Mouse (Mus musculus): ENCODE measurements around the gene Rxra. TPM values are rescaled to one million over a fixed set of nuclear protein-coding genes. Genes with fewer than 3 reads are reported as not detected.

The Rxra gene
- polyA plus RNA-seq, 1 experiment = 44.9 TPM

DNA sequence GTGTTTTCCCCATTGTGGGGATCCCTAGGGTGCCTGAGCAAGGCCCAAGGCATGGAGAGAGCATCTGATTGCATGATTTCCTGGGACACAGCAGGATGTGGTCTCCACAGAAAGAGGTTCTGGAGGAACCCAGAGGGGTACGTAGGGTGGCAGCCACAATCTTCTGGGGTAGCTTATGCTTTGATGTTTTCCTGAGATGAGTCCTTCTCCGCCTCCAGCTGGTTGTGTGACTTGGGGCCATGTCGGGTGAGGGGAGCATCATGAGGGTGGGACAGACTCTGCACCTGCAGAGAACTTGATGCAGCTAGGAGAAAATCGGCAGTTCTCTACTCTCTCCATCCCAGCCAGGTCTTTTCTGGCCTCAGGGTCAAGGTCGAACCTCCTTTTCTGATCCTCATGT is 36.4 kb downstream of the Rxra start:
- H3K36me3 ChIP-seq (ENCODE audit: control insufficient read depth, insufficient read depth, low read length) = no peaks in the 10 kb centered on the region
- no peaks in the 10 kb centered on the region for H3K4me1 ChIP-seq (ENCODE audit: control insufficient read depth, insufficient read depth, insufficient read length)
- WGBS = 73% methylated on average over 5 of the region's 5 CpGs
- DNase-seq (ENCODE audit: low read depth in 1 of 2, low spot score in 2 of 2) = no peak
- H3K4me3 ChIP-seq (ENCODE audit: extremely low read depth, insufficient read depth, insufficient read length) = no peak overlapping the region
- no peaks in the 10 kb centered on the region for H3K27me3 ChIP-seq (ENCODE audit: control insufficient read depth, insufficient read depth, low read length)
- TF ChIP-seq CTCF (IDR thresholded peaks at IDR 0.05; ENCODE audit: extremely low read depth, insufficient read depth, insufficient read length, insufficient replicate concordance) = no peak
- no peak for TF ChIP-seq POLR2A (IDR thresholded peaks at IDR 0.05; ENCODE audit: low read depth, low read length)
- no peak overlapping the region for H3K27ac ChIP-seq (ENCODE audit: insufficient read depth, low read length)

DNA sequence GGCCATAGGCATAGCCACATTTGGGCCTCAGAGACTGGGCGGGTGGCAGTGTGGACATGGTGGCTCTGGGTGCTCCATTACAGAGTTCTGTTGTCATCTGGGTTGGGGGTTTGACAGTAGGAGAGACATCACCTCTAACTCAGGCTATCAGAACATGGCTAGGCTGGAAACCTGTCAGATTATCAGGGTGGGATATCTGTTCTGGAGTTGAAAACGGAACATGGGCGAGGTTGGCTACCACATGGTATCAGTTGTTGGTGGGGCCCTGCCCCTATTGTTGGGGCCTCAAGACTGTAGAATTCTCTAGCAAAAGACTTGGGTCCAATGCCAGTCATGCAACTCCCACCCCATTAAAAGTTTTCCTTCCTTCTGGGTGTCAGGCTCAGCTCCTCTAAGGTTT is 37.1 kb downstream of the Rxra start:
- no peaks in the 10 kb centered on the region for H3K36me3 ChIP-seq (ENCODE audit: control insufficient read depth, insufficient read depth, low read length)
- H3K4me3 ChIP-seq (ENCODE audit: extremely low read depth, insufficient read depth, insufficient read length) = no peak overlapping the region
- no peaks in the 10 kb centered on the region for H3K27me3 ChIP-seq (ENCODE audit: control insufficient read depth, insufficient read depth, low read length)
- no peak for DNase-seq (ENCODE audit: low read depth in 1 of 2, low spot score in 2 of 2)
- no peaks in the 10 kb centered on the region for H3K4me1 ChIP-seq (ENCODE audit: control insufficient read depth, insufficient read depth, insufficient read length)
- TF ChIP-seq POLR2A (IDR thresholded peaks at IDR 0.05; ENCODE audit: low read depth, low read length) (no peak), CTCF (IDR thresholded peaks at IDR 0.05; ENCODE audit: extremely low read depth, insufficient read depth, insufficient read length, insufficient replicate concordance) (no peak)
- 87% methylated on average over 3 of the region's 3 CpGs for WGBS
- H3K27ac ChIP-seq (ENCODE audit: insufficient read depth, low read length) = no peak overlapping the region

DNA sequence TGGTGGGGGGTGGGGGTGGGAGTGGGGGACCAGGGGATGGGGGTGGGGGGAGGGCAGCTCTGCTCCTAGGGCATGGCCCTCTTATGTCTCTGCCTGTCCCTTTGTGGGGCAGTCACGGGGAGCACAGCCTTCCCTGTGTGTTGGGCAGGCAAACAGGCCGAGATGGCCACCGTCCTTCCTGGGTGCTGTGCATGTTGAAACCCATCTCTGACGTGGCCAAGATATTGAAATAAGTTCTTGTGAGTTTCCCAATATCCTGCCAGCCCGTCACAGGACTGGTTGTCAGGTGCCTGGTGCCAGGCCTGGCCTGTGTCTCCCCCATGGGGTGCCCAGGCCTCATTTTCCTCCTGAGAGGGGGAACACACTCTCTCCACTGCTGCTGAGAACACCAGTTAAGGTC is 37.9 kb downstream of the Rxra start:
- no peaks in the 10 kb centered on the region for H3K4me1 ChIP-seq (ENCODE audit: control insufficient read depth, insufficient read depth, insufficient read length)
- WGBS = 84% methylated on average over 5 of the region's 5 CpGs
- H3K4me3 ChIP-seq (ENCODE audit: extremely low read depth, insufficient read depth, insufficient read length) = no peak overlapping the region
- no peaks in the 10 kb centered on the region for H3K27me3 ChIP-seq (ENCODE audit: control insufficient read depth, insufficient read depth, low read length)
- TF ChIP-seq CTCF (IDR thresholded peaks at IDR 0.05; ENCODE audit: extremely low read depth, insufficient read depth, insufficient read length, insufficient replicate concordance) (no peak), POLR2A (IDR thresholded peaks at IDR 0.05; ENCODE audit: low read depth, low read length) (no peak)
- DNase-seq (ENCODE audit: low read depth in 1 of 2, low spot score in 2 of 2) = no peak
- no peak overlapping the region for H3K27ac ChIP-seq (ENCODE audit: insufficient read depth, low read length)
- H3K36me3 ChIP-seq (ENCODE audit: control insufficient read depth, insufficient read depth, low read length) = no peaks in the 10 kb centered on the region

DNA sequence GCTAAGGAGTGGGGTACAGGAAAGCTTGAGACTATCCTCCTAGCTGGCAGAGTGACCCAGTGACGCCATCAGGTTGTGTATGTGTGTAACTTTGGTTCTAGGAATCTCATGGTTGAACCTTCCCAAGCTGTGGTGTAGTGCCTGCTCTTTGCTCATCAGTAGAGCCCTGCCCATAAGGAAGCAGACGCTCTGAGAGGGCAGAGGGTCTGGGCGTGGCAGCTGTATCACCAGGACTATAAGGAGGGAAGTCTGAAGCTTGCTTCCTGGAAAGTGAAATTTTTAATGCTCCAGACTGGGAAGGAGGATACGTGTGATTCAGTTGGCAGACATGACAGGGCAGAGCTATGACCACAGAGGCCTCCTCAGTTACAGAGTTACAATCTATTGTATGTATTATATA is 39.0 kb downstream of the Rxra start:
- Histone ChIP-seq H3K4me1 (ENCODE audit: control insufficient read depth, insufficient read depth, insufficient read length) (no peaks in the 10 kb centered on the region), H3K36me3 (ENCODE audit: control insufficient read depth, insufficient read depth, low read length) (no peaks in the 10 kb centered on the region), H3K27ac (ENCODE audit: insufficient read depth, low read length) (peak overlapping the region; percentile 5; the same call in 1 of the 2 replicates), H3K4me3 (ENCODE audit: extremely low read depth, insufficient read depth, insufficient read length) (no peak overlapping the region), H3K27me3 (ENCODE audit: control insufficient read depth, insufficient read depth, low read length) (no peaks in the 10 kb centered on the region)
- TF ChIP-seq POLR2A (IDR thresholded peaks at IDR 0.05; ENCODE audit: low read depth, low read length) (no peak), CTCF (IDR thresholded peaks at IDR 0.05; ENCODE audit: extremely low read depth, insufficient read depth, insufficient read length, insufficient replicate concordance) (no peak)
- 73% methylated on average over 4 of the region's 4 CpGs for WGBS
- no peak for DNase-seq (ENCODE audit: low read depth in 1 of 2, low spot score in 2 of 2)

DNA sequence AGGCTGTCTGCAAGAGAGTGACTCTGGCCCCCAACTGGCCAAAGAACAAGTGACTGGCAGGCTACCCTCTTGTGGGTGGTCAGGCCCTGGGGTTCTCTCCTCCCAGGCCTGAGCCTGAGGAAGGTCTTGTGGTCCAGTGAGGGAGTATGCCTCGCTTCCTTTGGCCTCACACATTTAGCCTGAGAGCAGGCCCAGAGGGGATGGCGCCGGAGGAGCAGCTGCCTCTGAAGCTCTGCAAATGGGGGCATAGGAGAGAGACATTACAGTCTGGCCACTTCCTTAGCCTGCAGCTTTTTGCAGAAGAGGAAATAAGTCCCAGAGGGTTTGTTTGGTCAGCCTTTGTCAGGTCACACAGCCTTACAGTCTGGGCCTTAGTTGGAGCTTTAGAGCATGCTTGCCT is 40.1 kb downstream of the Rxra start:
- Histone ChIP-seq H3K27ac (ENCODE audit: insufficient read depth, low read length) (peak overlapping the region; percentile 39; the same call in 1 of the 2 replicates), H3K4me1 (ENCODE audit: control insufficient read depth, insufficient read depth, insufficient read length) (no peaks in the 10 kb centered on the region), H3K27me3 (ENCODE audit: control insufficient read depth, insufficient read depth, low read length) (no peaks in the 10 kb centered on the region), H3K4me3 (ENCODE audit: extremely low read depth, insufficient read depth, insufficient read length) (no peak overlapping the region), H3K36me3 (ENCODE audit: control insufficient read depth, insufficient read depth, low read length) (no peaks in the 10 kb centered on the region)
- 61% methylated on average over 3 of the region's 3 CpGs for WGBS
- no peak for TF ChIP-seq CTCF (IDR thresholded peaks at IDR 0.05; ENCODE audit: extremely low read depth, insufficient read depth, insufficient read length, insufficient replicate concordance)
- no peak for TF ChIP-seq POLR2A (IDR thresholded peaks at IDR 0.05; ENCODE audit: low read depth, low read length)
- no peak for DNase-seq (ENCODE audit: low read depth in 1 of 2, low spot score in 2 of 2)

DNA sequence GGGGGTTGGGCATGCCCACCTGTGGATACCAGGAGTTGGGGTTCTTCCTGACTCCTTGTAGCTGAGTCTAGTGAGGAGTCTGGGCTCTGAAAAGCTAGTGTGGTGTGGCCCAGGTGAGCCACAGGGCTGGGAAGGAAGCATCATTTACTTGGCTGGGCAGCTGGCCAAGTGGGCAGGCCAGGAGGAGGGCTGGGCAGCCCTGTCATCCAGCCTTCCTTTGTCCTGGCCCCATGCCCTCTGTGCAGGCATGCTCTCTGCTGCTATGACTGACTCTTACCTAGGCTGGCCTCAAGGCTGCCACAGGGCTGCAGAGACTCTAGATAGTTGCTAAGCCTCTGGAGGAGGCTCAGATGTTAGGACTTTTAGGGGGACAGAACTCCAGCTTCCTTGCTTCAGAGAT is 42.0 kb downstream of the Rxra start:
- TF ChIP-seq POLR2A (IDR thresholded peaks at IDR 0.05; ENCODE audit: low read depth, low read length) (no peak), CTCF (IDR thresholded peaks at IDR 0.05; ENCODE audit: extremely low read depth, insufficient read depth, insufficient read length, insufficient replicate concordance) (no peak)
- no peaks in the 10 kb centered on the region for H3K27me3 ChIP-seq (ENCODE audit: control insufficient read depth, insufficient read depth, low read length)
- H3K4me3 ChIP-seq (ENCODE audit: extremely low read depth, insufficient read depth, insufficient read length) = no peak overlapping the region
- H3K36me3 ChIP-seq (ENCODE audit: control insufficient read depth, insufficient read depth, low read length) = no peaks in the 10 kb centered on the region
- H3K27ac ChIP-seq (ENCODE audit: insufficient read depth, low read length) = no peak overlapping the region
- no peaks in the 10 kb centered on the region for H3K4me1 ChIP-seq (ENCODE audit: control insufficient read depth, insufficient read depth, insufficient read length)
- no peak for DNase-seq (ENCODE audit: low read depth in 1 of 2, low spot score in 2 of 2)

DNA sequence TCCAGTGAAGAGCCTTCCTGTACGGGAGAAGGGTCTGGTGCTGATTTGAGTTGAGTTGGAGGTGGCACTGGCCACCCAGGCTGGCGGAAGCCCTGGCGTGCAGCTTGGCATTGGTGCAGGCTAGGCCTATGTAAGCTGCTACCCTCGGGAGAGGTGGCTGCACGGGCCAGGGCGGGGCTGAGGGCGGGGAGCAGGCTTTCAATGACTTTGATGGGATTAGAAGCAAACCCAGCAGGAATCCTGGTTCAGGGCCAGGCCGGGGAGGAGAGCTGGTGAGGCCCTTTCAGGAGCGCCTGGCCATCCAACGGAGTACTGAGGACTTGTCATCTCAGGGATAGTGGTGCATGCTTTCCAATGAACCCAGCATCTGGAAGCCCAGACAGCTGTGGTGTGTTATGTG is 43.4 kb downstream of the Rxra start:
- no peaks in the 10 kb centered on the region for H3K36me3 ChIP-seq (ENCODE audit: control insufficient read depth, insufficient read depth, low read length)
- no peaks in the 10 kb centered on the region for H3K4me1 ChIP-seq (ENCODE audit: control insufficient read depth, insufficient read depth, insufficient read length)
- 85% methylated on average over 10 of the region's 10 CpGs for WGBS
- H3K27ac ChIP-seq (ENCODE audit: insufficient read depth, low read length) = no peak overlapping the region
- no peaks in the 10 kb centered on the region for H3K27me3 ChIP-seq (ENCODE audit: control insufficient read depth, insufficient read depth, low read length)
- no peak overlapping the region for H3K4me3 ChIP-seq (ENCODE audit: extremely low read depth, insufficient read depth, insufficient read length)
- no peak for DNase-seq (ENCODE audit: low read depth in 1 of 2, low spot score in 2 of 2)
- TF ChIP-seq CTCF (IDR thresholded peaks at IDR 0.05; ENCODE audit: extremely low read depth, insufficient read depth, insufficient read length, insufficient replicate concordance) = no peak
- TF ChIP-seq POLR2A (IDR thresholded peaks at IDR 0.05; ENCODE audit: low read depth, low read length) = no peak

Data from spleen, adult 2 months (tissue).